Mouse (Mus musculus) effector memory CD4-positive, alpha-beta T cell, adult 7 months (primary cell): ENCODE measurements around the gene Pebp1. TPM values are rescaled to one million over a fixed set of nuclear protein-coding genes. Genes with fewer than 3 reads are reported as not detected.

Source experiments
- polyA plus RNA-seq: library from polyadenylated mRNA; unstranded; fragments of 100-300 nt; shearing (Covaris generic); gene quantifications from one replicate; pipeline ENCODE4 v1.2.1, GENCODE M21; 2017

Gene Pebp1
- polyA plus RNA-seq: 158 TPM

DNA sequence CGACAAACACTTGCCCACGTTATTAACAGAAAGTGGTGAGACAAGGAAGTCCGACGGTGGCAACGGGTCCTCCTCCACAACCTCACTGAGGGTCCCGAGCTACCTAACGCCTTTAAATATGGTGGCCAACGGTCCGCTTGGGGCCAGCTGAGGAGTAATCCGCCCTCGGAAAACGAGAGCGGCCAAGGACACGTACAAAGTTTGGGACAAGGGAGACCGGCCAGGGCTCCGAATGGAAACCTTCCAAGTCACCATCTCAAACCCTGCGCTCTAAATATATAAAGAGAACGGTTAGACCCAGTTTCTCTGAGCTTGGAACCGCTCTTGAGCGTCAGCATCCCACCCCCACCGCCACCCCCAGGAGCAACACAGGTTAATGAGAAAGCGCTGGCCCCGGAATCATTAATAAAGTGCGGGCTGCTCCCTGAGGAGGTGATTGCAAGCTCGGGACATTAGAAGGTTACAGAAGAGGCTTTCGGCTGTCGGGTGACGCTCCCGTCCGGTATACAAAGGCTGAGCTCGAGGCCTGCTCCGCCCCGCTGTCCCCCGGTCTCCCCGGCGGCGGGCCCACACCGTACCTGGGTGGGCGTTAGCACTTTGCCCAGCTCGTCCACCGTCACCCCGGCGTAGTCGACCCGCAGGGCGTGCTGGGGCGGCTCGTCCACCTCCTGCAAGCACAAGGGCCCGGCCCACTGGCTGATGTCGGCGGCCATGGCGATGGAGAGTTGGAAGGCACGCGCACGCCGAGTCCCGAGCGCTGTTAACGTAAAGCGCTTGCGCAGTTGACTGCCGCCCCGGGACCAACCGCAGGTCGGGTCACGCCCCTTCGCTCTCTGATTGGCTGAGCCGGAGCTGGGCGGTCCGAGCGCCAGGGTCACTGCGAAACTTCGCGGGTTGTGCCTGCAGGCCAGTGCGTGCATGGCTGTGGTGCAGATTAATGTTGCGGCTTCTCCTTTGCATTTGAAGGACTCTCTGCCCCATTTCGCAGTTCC lies at the start of gene Pebp1:
TSS of gene Pebp1 (minus strand) at position 795 of the 992 bp plus-strand sequence.

DNA sequence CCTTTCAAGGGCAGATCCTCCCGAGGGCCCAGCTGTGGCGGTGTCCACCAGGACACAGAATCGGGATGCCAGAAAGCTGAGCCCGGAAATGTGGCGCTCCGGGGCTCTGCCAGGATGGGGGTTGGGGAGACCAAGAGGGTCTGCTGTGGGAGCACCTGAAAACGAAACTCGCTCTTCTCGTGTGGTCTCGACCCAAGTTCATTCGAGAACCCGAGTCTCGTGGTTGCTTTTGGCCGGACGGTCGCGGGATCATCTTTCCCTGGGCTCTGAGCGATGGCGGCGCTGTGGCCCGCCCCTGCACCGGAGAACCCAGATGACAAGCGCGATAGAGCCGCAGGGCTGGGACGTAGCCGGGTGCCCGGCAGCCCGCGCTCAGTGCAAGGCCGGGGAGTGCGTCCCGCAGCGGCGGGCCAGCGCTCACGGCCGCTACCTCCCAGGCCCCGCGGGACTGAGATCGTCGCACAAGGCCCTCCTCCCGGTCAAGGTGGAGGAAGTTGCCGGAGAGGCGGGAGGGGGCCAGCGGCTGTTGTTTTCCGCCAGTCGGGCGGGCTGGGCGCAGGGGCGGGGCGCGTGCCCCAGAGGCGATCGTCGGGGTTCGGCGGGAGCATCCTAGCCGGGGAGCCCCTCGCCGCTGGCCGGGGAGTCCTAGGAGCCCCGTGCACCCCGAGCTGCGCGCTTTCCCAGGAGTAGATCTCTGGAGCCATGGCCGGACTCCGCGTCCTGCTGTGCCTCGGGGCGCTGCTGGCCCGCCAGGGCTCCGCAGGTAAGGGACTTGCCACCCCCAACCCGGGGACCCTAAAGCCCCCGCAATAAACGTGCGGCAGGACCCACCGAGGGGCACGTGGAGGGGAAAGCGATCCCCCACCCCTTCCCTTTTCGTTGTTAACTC lies 31.6 kb upstream of the Pebp1 start, which contains the start of gene Vsig10:
TSS of gene Vsig10 (plus strand) at position 343 of the 889 bp plus-strand sequence.

Other genes with a start within 250 kb of the Pebp1 start
- gene Suds3, start 171.5 kb downstream of the Pebp1 start, polyA plus RNA-seq: 71.1 TPM
- gene Taok3, start 167.5 kb downstream of the Pebp1 start, polyA plus RNA-seq: 108 TPM
- 2.0 TPM for gene Vsig10, start 31.5 kb upstream of the Pebp1 start, polyA plus RNA-seq
- 48.2 TPM for gene Wsb2, start 69.7 kb upstream of the Pebp1 start, polyA plus RNA-seq
- 16.5 TPM for gene Rfc5, start 101.4 kb upstream of the Pebp1 start, polyA plus RNA-seq
- gene Ksr2, start 126.4 kb upstream of the Pebp1 start, polyA plus RNA-seq: 0.17 TPM